Mouse (Mus musculus): ENCODE data around the gene Tshz2. TPM values are rescaled to one million over a fixed set of nuclear protein-coding genes. Genes with fewer than 3 reads are reported as not detected.

Tshz2 gene
- polyA plus RNA-seq, 1 experiment: 5.8 TPM

DNA sequence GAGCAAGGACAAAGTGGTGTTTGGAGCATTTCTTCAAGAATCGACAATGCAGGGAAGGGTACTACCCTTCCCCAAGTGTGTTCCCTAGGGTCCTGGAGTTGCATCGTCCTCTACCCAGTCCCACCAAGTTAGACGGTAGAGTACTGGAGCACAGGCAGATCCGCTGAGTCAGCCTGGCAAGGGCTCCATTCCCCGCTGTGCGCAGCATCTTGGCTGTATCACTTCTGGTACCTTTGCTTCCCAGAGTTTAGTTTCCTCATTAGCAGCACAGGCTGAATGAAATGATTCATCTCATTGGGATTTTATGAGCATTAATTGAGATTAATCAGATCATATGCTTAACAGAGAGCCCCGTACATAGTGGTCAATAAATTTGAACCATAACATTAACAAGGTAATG, 14.3 kb downstream of the Tshz2 start:
- TF ChIP-seq POLR2A (IDR thresholded peaks at IDR 0.05; ENCODE audit: low read depth, low read length) (no peak), CTCF (IDR thresholded peaks at IDR 0.05; ENCODE audit: extremely low read depth, insufficient read length, insufficient replicate concordance, low read depth, low read length) (no peak)
- no peaks in the 10 kb centered on the region for H3K27me3 ChIP-seq (ENCODE audit: control insufficient read depth, insufficient read depth, low read length)
- H3K36me3 ChIP-seq (ENCODE audit: control insufficient read depth, insufficient read depth, low read length): no peaks in the 10 kb centered on the region
- WGBS: 84% methylated on average over 7 of the region's 7 CpGs
- no peak overlapping the region for H3K27ac ChIP-seq (ENCODE audit: insufficient read depth, low read depth, low read length)
- H3K4me3 ChIP-seq (ENCODE audit: low read depth, low read length): no peak overlapping the region
- H3K4me1 ChIP-seq (ENCODE audit: control insufficient read depth, insufficient read depth, insufficient read length, low read length): no peaks in the 10 kb centered on the region

DNA sequence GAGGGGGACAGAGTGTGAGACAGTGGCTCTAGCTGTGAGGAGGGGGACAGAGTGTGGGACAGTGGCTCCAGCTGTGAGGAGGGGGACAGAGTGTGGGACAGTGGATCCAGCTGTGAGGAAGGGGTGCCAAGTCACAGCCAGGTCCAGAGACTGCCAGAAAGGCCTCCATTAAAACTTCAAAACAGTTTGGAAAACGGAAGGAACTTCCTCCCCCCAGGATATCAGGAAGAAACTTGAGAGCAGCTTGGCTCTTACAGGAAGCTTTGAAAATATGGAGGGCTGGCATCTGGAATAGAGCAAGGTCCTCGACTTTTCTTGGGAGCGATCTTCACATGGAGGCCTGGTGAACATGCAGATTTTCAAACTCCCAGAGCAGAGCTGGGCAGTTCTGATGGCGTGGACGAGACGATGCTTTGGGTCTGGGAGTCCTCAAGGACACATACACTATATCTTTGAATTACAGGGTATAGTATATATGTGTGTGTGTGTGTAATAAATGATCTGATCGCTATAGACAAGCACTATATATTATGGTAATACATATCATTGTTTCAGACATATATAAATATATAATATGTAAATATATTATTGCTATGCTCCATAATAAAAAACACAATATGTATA, 16.6 kb downstream of the Tshz2 start:
- 65% methylated on average over 7 of the region's 7 CpGs for WGBS
- H3K27ac ChIP-seq (ENCODE audit: insufficient read depth, low read depth, low read length): no peak overlapping the region
- H3K27me3 ChIP-seq (ENCODE audit: control insufficient read depth, insufficient read depth, low read length): no peaks in the 10 kb centered on the region
- no peak for TF ChIP-seq CTCF (IDR thresholded peaks at IDR 0.05; ENCODE audit: extremely low read depth, insufficient read length, insufficient replicate concordance, low read depth, low read length)
- no peak for TF ChIP-seq POLR2A (IDR thresholded peaks at IDR 0.05; ENCODE audit: low read depth, low read length)
- H3K4me1 ChIP-seq (ENCODE audit: control insufficient read depth, insufficient read depth, insufficient read length, low read length): no peaks in the 10 kb centered on the region
- no peak overlapping the region for H3K4me3 ChIP-seq (ENCODE audit: low read depth, low read length)
- H3K36me3 ChIP-seq (ENCODE audit: control insufficient read depth, insufficient read depth, low read length): no peaks in the 10 kb centered on the region

GRCm38 (mm10) chr2:169653282-169653681, 20.5 kb downstream of the Tshz2 start:
- TF ChIP-seq CTCF (IDR thresholded peaks at IDR 0.05; ENCODE audit: extremely low read depth, insufficient read length, insufficient replicate concordance, low read depth, low read length) (no peak), POLR2A (IDR thresholded peaks at IDR 0.05; ENCODE audit: low read depth, low read length) (no peak)
- WGBS: 38% methylated on average over 1 of the region's 1 CpGs
- no peak overlapping the region for H3K4me3 ChIP-seq (ENCODE audit: low read depth, low read length)

GRCm38 (mm10) chr2:169663792-169664191, 31.0 kb downstream of the Tshz2 start:
- no peak overlapping the region for H3K4me3 ChIP-seq (ENCODE audit: low read depth, low read length)
- no peaks in the 10 kb centered on the region for H3K4me1 ChIP-seq (ENCODE audit: control insufficient read depth, insufficient read depth, insufficient read length, low read length)
- H3K27me3 ChIP-seq (ENCODE audit: control insufficient read depth, insufficient read depth, low read length): no peaks in the 10 kb centered on the region
- peak overlapping the region; percentile 3; the same call in 1 of the 2 replicates for H3K27ac ChIP-seq (ENCODE audit: insufficient read depth, low read depth, low read length)
- 62% methylated on average over 8 of the region's 8 CpGs for WGBS
- no peak for TF ChIP-seq CTCF (IDR thresholded peaks at IDR 0.05; ENCODE audit: extremely low read depth, insufficient read length, insufficient replicate concordance, low read depth, low read length)
- TF ChIP-seq POLR2A (IDR thresholded peaks at IDR 0.05; ENCODE audit: low read depth, low read length): no peak
- H3K36me3 ChIP-seq (ENCODE audit: control insufficient read depth, insufficient read depth, low read length): no peaks in the 10 kb centered on the region

More at GRCm38 (mm10) chr2:169653282-169653681, 20.5 kb downstream of the Tshz2 start:
- Histone ChIP-seq H3K27ac (ENCODE audit: insufficient read depth, low read depth, low read length) (no peak overlapping the region), H3K4me1 (ENCODE audit: control insufficient read depth, insufficient read depth, insufficient read length, low read length) (no peaks in the 10 kb centered on the region), H3K27me3 (ENCODE audit: control insufficient read depth, insufficient read depth, low read length) (no peaks in the 10 kb centered on the region), H3K36me3 (ENCODE audit: control insufficient read depth, insufficient read depth, low read length) (no peaks in the 10 kb centered on the region)

DNA sequence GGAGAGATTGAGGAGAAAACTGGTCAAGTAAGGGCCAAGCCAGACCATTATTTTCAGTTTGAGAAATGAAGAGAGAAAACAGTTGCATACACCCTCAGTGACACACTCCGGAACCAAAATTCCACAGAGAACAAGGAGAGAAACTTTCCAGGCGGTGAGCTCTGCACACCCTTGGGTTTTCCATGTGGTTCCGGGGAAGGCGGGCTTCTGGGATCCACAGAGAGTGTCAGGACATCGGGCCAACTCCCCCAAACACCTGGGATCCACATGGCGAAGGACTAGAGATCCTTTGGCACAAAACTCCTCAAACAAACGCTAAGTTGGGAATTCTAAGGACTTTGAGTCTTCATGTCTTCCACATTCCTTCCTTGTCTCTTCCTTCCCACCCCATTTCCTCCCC, 38.5 kb downstream of the Tshz2 start:
- no peaks in the 10 kb centered on the region for H3K4me1 ChIP-seq (ENCODE audit: control insufficient read depth, insufficient read depth, insufficient read length, low read length)
- no peaks in the 10 kb centered on the region for H3K27me3 ChIP-seq (ENCODE audit: control insufficient read depth, insufficient read depth, low read length)
- no peak overlapping the region for H3K27ac ChIP-seq (ENCODE audit: insufficient read depth, low read depth, low read length)
- no peak overlapping the region for H3K4me3 ChIP-seq (ENCODE audit: low read depth, low read length)
- no peaks in the 10 kb centered on the region for H3K36me3 ChIP-seq (ENCODE audit: control insufficient read depth, insufficient read depth, low read length)
- TF ChIP-seq CTCF (IDR thresholded peaks at IDR 0.05; ENCODE audit: extremely low read depth, insufficient read length, insufficient replicate concordance, low read depth, low read length): no peak
- no peak for TF ChIP-seq POLR2A (IDR thresholded peaks at IDR 0.05; ENCODE audit: low read depth, low read length)
- WGBS: 82% methylated on average over 7 of the region's 7 CpGs

- 74% methylated on average over 6 of the region's 6 CpGs for WGBS
- no peaks in the 10 kb centered on the region for H3K4me1 ChIP-seq (ENCODE audit: control insufficient read depth, insufficient read depth, insufficient read length, low read length)
- H3K27ac ChIP-seq (ENCODE audit: insufficient read depth, low read depth, low read length): no peak overlapping the region
- no peaks in the 10 kb centered on the region for H3K36me3 ChIP-seq (ENCODE audit: control insufficient read depth, insufficient read depth, low read length)
- H3K4me3 ChIP-seq (ENCODE audit: low read depth, low read length): no peak overlapping the region
- TF ChIP-seq POLR2A (IDR thresholded peaks at IDR 0.05; ENCODE audit: low read depth, low read length) (no peak), CTCF (IDR thresholded peaks at IDR 0.05; ENCODE audit: extremely low read depth, insufficient read length, insufficient replicate concordance, low read depth, low read length) (no peak)
- H3K27me3 ChIP-seq (ENCODE audit: control insufficient read depth, insufficient read depth, low read length): no peaks in the 10 kb centered on the region
Measured at GRCm38 (mm10) chr2:169673786-169674185, 41.0 kb downstream of the Tshz2 start.

- Histone ChIP-seq H3K27ac (ENCODE audit: insufficient read depth, low read depth, low read length) (no peak overlapping the region), H3K4me1 (ENCODE audit: control insufficient read depth, insufficient read depth, insufficient read length, low read length) (no peaks in the 10 kb centered on the region), H3K36me3 (ENCODE audit: control insufficient read depth, insufficient read depth, low read length) (no peaks in the 10 kb centered on the region), H3K4me3 (ENCODE audit: low read depth, low read length) (no peak overlapping the region), H3K27me3 (ENCODE audit: control insufficient read depth, insufficient read depth, low read length) (no peaks in the 10 kb centered on the region)
- TF ChIP-seq CTCF (IDR thresholded peaks at IDR 0.05; ENCODE audit: extremely low read depth, insufficient read length, insufficient replicate concordance, low read depth, low read length): no peak
- TF ChIP-seq POLR2A (IDR thresholded peaks at IDR 0.05; ENCODE audit: low read depth, low read length): no peak
- WGBS: 72% methylated on average over 5 of the region's 5 CpGs
Measured at GRCm38 (mm10) chr2:169674209-169674608, 41.4 kb downstream of the Tshz2 start.

Data from small intestine, adult 2 months (tissue).